Mouse (Mus musculus) liver, embryonic 14.5 days (tissue): ENCODE measurements around the gene Ppard.

ENCODE experiments used
- CTCF ChIP-seq: IDR thresholded peaks from 2 replicates; pipeline ENCODE4 v1.5.1; 2016; ENCODE audit warnings: antibody characterized with exemption, low read depth, control low read depth
- EP300 ChIP-seq: IDR thresholded peaks from 2 replicates; pipeline ENCODE4 v1.6.1; 2016; ENCODE audit warnings: antibody characterized with exemption, low read depth

DNA sequence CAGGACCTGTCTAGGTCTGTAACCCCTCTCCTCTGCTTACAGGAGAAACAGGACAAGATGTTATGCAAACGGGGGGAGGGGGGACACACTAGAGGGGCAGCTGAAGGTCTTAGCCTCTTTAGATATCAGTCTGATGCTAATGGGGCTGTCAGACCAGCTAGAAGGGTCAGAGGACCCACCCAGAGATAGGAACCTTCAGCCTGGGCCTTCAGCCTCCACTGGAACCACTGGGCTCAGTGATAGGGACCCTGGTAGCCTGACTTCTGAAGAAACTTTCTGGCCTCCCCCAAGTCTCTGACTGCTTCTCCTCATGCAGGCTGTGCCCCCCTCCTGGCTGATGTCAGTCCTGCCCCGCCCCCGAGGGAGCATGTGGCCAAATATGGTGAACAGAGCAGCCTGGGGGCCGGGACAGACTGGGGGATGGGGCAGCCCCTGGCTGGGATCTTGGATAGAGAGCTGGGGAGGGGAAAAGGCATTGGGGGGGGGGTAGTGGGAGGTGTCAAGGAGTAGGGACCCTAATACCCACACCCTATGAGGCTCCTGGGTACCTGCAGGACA lies 111.6 kb downstream of the Ppard start:
- TF ChIP-seq CTCF (no peak), EP300 (no peak)
